Mouse (Mus musculus): ENCODE measurements at regions not wholly inside any gene's neighbourhood (a gene's known extent, or its start where the extent isn't known, plus 50 kb on each side); places are given as distances from the start of the nearest gene placed in this dataset.
A peak's percentile ranks its signal among the peaks of the same experiment; 100 is the strongest.

DNA sequence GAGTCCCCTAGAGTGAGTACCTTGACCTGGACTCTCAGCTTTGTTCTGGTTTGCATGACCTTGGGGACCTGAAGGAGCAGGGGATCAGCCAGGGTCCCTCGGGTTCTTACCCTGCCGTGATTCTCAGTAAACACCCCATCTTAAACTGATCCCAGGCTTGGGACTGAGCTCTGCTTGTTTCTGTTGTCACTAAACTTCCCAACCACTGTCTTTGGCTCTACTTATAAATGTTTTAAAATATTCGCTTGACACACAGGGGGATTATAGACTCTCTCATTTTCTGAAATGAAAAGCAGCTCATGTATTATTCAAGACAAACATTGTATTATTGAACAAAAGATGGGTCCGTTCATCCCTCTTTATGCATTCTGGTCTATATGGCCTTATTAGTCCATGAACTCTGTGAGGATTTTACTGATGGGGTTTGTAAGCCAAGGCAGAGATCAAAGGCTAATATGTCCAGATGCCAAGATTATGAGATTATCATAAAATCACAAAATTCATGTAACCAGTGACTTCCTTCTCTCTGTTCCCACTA lies 248.6 kb downstream of the 1810013L24Rik start:
- H3K36me3 ChIP-seq (replicated peaks; ENCODE audit: control insufficient read depth, insufficient read depth, low read depth, low read length) = no peaks in the 10 kb centered on the region
- ATAC-seq (replicated peaks; ENCODE audit: insufficient number of reproducible peaks, low FRiP score, low TSS enrichment, low read depth) (no peak), DNase-seq (ENCODE audit: low spot score) (no peak)
- no peak overlapping the region for H3K27ac ChIP-seq (replicated peaks; ENCODE audit: low read depth, low read length)
- H3K4me2 ChIP-seq (ENCODE audit: low read depth, low read length) = no peak overlapping the region
- 80% methylated on average over 4 of the region's 4 CpGs for WGBS
- no peaks in the 10 kb centered on the region for H3K27me3 ChIP-seq (ENCODE audit: control insufficient read depth, insufficient read depth, low read length)
- H3K9ac ChIP-seq (replicated peaks; ENCODE audit: low read length) = no peak overlapping the region
- H3K9me3 ChIP-seq (replicated peaks; ENCODE audit: control insufficient read depth, low read length) = no peaks in the 10 kb centered on the region
- no peaks in the 10 kb centered on the region for H3K4me1 ChIP-seq (ENCODE audit: control insufficient read depth, insufficient read depth, low read length)
- H3K4me3 ChIP-seq (ENCODE audit: low read depth, low read length) = no peak overlapping the region

DNA sequence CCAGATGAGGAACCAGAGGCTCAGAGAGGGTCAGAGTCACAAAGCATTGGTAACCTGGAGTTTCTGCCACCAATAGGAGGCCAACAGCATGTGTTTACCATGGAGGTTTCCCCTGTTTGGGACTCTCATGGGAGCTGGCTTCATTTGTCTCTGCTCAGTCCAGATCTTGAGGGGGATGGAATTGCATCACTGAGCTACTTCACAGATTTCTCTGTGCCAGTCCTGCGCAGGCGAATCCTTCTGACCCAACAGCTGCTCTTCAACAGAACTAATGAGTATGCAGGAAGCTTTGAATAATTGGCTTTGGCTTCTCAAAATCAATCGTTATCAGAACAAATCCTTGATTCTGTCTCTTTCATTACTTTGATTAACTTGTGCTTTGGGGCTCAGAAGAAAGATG lies 253.1 kb downstream of the 1810013L24Rik start:
- no peak overlapping the region for H3K4me3 ChIP-seq (ENCODE audit: low read depth, low read length)
- ATAC-seq (replicated peaks; ENCODE audit: insufficient number of reproducible peaks, low FRiP score, low TSS enrichment, low read depth) (no peak), DNase-seq (ENCODE audit: low spot score) (no peak)
- H3K9ac ChIP-seq (replicated peaks; ENCODE audit: low read length) = no peak overlapping the region
- no peaks in the 10 kb centered on the region for H3K36me3 ChIP-seq (replicated peaks; ENCODE audit: control insufficient read depth, insufficient read depth, low read depth, low read length)
- no peaks in the 10 kb centered on the region for H3K27me3 ChIP-seq (ENCODE audit: control insufficient read depth, insufficient read depth, low read length)
- H3K4me2 ChIP-seq (ENCODE audit: low read depth, low read length) = no peak overlapping the region
- H3K4me1 ChIP-seq (ENCODE audit: control insufficient read depth, insufficient read depth, low read length) = no peaks in the 10 kb centered on the region
- H3K9me3 ChIP-seq (replicated peaks; ENCODE audit: control insufficient read depth, low read length) = no peaks in the 10 kb centered on the region
- no peak overlapping the region for H3K27ac ChIP-seq (replicated peaks; ENCODE audit: low read depth, low read length)
- WGBS = 82% methylated on average over 3 of the region's 3 CpGs

DNA sequence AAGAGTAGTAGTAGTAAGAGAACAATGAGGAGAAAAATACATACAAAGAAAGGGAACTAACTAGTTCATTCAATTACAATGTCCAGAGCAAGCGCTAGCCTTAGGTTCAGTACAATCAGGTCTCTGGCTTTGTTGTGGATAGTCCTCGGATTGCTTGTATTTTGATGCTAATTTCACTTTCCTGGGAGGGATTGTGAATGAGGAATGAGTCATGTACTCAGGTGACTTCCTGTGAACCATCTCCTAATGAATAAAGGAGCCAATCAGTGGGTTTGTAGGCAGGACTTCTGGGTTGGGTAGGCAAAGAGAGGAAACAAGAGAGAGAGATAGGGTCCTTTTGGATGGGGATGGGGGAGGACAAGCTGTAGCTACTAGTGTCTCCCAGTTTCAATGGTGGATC lies 253.8 kb downstream of the 1810013L24Rik start:
- WGBS = 84% methylated on average over 2 of the region's 2 CpGs
- Histone ChIP-seq H3K4me3 (ENCODE audit: low read depth, low read length) (no peak overlapping the region), H3K9ac (replicated peaks; ENCODE audit: low read length) (no peak overlapping the region), H3K4me2 (ENCODE audit: low read depth, low read length) (no peak overlapping the region), H3K36me3 (replicated peaks; ENCODE audit: control insufficient read depth, insufficient read depth, low read depth, low read length) (no peaks in the 10 kb centered on the region), H3K27ac (replicated peaks; ENCODE audit: low read depth, low read length) (no peak overlapping the region), H3K4me1 (ENCODE audit: control insufficient read depth, insufficient read depth, low read length) (no peaks in the 10 kb centered on the region), H3K9me3 (replicated peaks; ENCODE audit: control insufficient read depth, low read length) (no peaks in the 10 kb centered on the region), H3K27me3 (ENCODE audit: control insufficient read depth, insufficient read depth, low read length) (no peaks in the 10 kb centered on the region)
- no peak for ATAC-seq (replicated peaks; ENCODE audit: insufficient number of reproducible peaks, low FRiP score, low TSS enrichment, low read depth)
- DNase-seq (ENCODE audit: low spot score) = no peak

DNA sequence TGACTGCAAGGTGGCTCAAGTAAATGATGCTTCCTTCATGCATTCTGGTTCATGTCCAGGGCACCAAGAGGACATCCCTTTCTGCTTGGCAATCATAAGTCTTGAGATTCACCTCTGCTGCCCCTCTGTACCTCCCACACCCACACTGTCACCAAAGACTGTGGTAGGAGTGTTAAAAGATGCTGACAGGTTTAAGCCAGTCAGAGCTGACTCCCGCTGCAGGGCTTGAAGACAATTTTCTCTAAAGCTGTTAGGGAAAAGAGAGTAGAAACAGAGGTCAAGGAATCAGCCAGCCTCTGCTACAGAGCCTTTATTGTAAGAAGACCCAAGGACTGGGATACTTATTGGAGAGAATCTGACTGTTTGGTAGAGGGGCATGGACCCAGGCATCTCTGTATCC lies 254.7 kb downstream of the 1810013L24Rik start:
- H3K36me3 ChIP-seq (replicated peaks; ENCODE audit: control insufficient read depth, insufficient read depth, low read depth, low read length) = no peaks in the 10 kb centered on the region
- DNase-seq (ENCODE audit: low spot score) (no peak), ATAC-seq (replicated peaks; ENCODE audit: insufficient number of reproducible peaks, low FRiP score, low TSS enrichment, low read depth) (no peak)
- no peaks in the 10 kb centered on the region for H3K9me3 ChIP-seq (replicated peaks; ENCODE audit: control insufficient read depth, low read length)
- no peak overlapping the region for H3K9ac ChIP-seq (replicated peaks; ENCODE audit: low read length)
- no peaks in the 10 kb centered on the region for H3K27me3 ChIP-seq (ENCODE audit: control insufficient read depth, insufficient read depth, low read length)
- no peak overlapping the region for H3K4me3 ChIP-seq (ENCODE audit: low read depth, low read length)
- no peak overlapping the region for H3K4me2 ChIP-seq (ENCODE audit: low read depth, low read length)
- H3K27ac ChIP-seq (replicated peaks; ENCODE audit: low read depth, low read length) = no peak overlapping the region
- WGBS = 84% methylated on average over 1 of the region's 1 CpGs
- no peaks in the 10 kb centered on the region for H3K4me1 ChIP-seq (ENCODE audit: control insufficient read depth, insufficient read depth, low read length)

DNA sequence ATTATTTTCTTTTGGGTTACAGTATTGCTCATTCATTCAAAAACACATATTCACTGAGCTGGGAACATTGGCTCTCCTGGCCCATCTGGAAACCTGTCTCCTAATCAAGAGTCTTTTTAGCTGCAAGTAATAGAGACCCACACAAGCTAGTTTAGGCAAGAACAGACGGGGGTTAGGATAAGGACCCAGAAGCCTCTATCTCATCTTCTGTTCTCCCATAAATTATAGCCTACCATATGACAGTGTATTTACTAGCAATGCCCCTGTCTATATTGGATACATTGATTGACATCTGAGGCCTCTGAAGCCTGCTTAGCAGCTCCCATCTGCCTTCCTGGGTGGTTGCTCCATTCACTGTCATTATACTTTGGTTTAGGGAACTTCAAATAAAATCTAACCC lies 255.2 kb downstream of the 1810013L24Rik start:
- DNase-seq (ENCODE audit: low spot score) (no peak), ATAC-seq (replicated peaks; ENCODE audit: insufficient number of reproducible peaks, low FRiP score, low TSS enrichment, low read depth) (no peak)
- Histone ChIP-seq H3K4me2 (ENCODE audit: low read depth, low read length) (no peak overlapping the region), H3K4me1 (ENCODE audit: control insufficient read depth, insufficient read depth, low read length) (no peaks in the 10 kb centered on the region), H3K27ac (replicated peaks; ENCODE audit: low read depth, low read length) (no peak overlapping the region), H3K9ac (replicated peaks; ENCODE audit: low read length) (no peak overlapping the region), H3K27me3 (ENCODE audit: control insufficient read depth, insufficient read depth, low read length) (no peaks in the 10 kb centered on the region), H3K36me3 (replicated peaks; ENCODE audit: control insufficient read depth, insufficient read depth, low read depth, low read length) (no peaks in the 10 kb centered on the region), H3K4me3 (ENCODE audit: low read depth, low read length) (no peak overlapping the region), H3K9me3 (replicated peaks; ENCODE audit: control insufficient read depth, low read length) (no peaks in the 10 kb centered on the region)
- 67% methylated on average over 1 of the region's 1 CpGs for WGBS

DNA sequence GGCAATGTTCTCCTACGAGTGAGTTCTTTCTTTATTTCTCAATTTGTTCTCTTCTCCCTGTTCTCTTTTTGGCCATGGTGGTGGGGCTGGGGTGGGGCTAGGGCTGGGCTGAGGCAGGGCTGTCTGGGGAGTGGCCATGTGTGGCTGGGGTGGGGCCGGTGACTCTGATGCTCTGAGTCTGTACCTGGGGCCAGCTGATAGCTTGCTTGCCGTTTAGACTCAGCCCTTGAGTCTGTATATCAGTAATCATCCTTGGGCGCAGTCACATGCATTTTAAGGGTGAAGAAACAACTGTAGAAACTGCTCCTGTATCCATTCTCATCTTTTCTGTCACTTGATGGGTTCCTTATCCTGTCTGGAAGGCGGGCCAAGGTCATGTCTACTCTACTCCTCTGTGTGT lies 256.1 kb downstream of the 1810013L24Rik start:
- Histone ChIP-seq H3K4me1 (ENCODE audit: control insufficient read depth, insufficient read depth, low read length) (no peaks in the 10 kb centered on the region), H3K9me3 (replicated peaks; ENCODE audit: control insufficient read depth, low read length) (no peaks in the 10 kb centered on the region), H3K4me3 (ENCODE audit: low read depth, low read length) (no peak overlapping the region), H3K4me2 (ENCODE audit: low read depth, low read length) (no peak overlapping the region), H3K27ac (replicated peaks; ENCODE audit: low read depth, low read length) (no peak overlapping the region), H3K27me3 (ENCODE audit: control insufficient read depth, insufficient read depth, low read length) (no peaks in the 10 kb centered on the region), H3K36me3 (replicated peaks; ENCODE audit: control insufficient read depth, insufficient read depth, low read depth, low read length) (no peaks in the 10 kb centered on the region), H3K9ac (replicated peaks; ENCODE audit: low read length) (no peak overlapping the region)
- WGBS = 83% methylated on average over 5 of the region's 5 CpGs
- DNase-seq (ENCODE audit: low spot score) = no peak
- no peak for ATAC-seq (replicated peaks; ENCODE audit: insufficient number of reproducible peaks, low FRiP score, low TSS enrichment, low read depth)

DNA sequence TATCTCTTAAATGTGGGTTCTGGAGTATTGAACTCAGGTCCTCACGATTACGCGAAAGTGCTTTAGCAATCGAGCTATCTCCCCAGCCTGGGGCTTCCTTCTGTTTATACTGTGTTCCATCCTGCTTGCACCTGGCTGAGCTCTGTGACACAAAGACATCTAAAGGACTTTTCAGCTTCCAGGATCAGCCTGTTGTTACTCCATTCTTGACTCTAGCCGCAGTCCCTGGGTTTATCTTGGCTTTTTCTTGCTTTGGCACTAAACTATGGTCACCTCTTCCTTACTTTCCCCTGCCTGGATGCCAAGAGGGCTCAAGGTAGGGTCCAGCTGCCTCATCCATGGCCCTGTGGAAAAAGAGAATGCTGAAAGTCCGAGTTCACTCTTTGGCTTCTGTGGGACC lies 261.9 kb downstream of the 1810013L24Rik start:
- no peak overlapping the region for H3K4me3 ChIP-seq (ENCODE audit: low read depth, low read length)
- ATAC-seq (replicated peaks; ENCODE audit: insufficient number of reproducible peaks, low FRiP score, low TSS enrichment, low read depth) (no peak), DNase-seq (ENCODE audit: low spot score) (no peak)
- H3K9ac ChIP-seq (replicated peaks; ENCODE audit: low read length) = no peak overlapping the region
- H3K27me3 ChIP-seq (ENCODE audit: control insufficient read depth, insufficient read depth, low read length) = no peaks in the 10 kb centered on the region
- 0 out of 2 replicates have a peak overlapping the region, but pooled peaks have one; percentile 61 for H3K27ac ChIP-seq (replicated peaks; ENCODE audit: low read depth, low read length)
- 62% methylated on average over 6 of the region's 6 CpGs for WGBS
- H3K4me2 ChIP-seq (ENCODE audit: low read depth, low read length) = no peak overlapping the region
- no peaks in the 10 kb centered on the region for H3K9me3 ChIP-seq (replicated peaks; ENCODE audit: control insufficient read depth, low read length)
- 0 out of 2 replicates have a peak, but pooled peaks cover 2% of the 10 kb centered on the region for H3K4me1 ChIP-seq (ENCODE audit: control insufficient read depth, insufficient read depth, low read length)
- H3K36me3 ChIP-seq (replicated peaks; ENCODE audit: control insufficient read depth, insufficient read depth, low read depth, low read length) = no peaks in the 10 kb centered on the region

DNA sequence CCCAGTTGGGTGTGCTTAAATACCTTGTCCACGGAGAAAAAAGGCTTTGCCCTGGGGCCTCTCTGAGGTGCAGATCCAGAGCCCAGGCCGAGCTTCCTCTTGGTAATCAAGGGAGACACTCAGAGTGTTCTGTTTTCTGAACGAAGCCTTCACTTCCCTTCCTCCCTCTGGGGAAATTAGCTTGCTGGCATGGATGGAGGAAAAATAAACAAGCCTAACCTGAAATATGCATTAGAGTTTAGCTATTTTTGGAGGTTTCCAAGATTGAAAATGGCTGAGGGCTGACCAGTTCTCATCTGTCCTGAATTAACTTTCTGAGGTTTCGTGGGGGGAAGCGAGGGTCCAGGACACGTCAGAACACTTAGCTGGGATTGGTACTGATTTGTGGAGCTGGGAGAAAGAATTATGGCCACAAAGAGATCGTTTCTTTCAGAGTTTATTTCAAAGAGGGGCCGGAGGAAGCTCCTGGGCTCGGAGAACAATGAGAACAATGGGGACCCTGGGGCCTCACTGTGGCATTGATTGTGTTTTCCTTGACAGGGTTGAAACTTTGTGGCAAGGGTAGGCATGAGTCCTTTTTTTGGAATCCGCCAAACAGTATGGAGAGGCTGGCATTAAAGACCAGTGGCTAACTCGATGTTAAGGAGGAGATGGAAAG lies 262.4 kb downstream of the 1810013L24Rik start:
- peak overlapping the region; percentile 61 for H3K27ac ChIP-seq (replicated peaks; ENCODE audit: low read depth, low read length)
- H3K4me3 ChIP-seq (ENCODE audit: low read depth, low read length) = no peak overlapping the region
- no peaks in the 10 kb centered on the region for H3K27me3 ChIP-seq (ENCODE audit: control insufficient read depth, insufficient read depth, low read length)
- H3K9ac ChIP-seq (replicated peaks; ENCODE audit: low read length) = no peak overlapping the region
- no peak overlapping the region for H3K4me2 ChIP-seq (ENCODE audit: low read depth, low read length)
- no peaks in the 10 kb centered on the region for H3K36me3 ChIP-seq (replicated peaks; ENCODE audit: control insufficient read depth, insufficient read depth, low read depth, low read length)
- ATAC-seq (replicated peaks; ENCODE audit: insufficient number of reproducible peaks, low FRiP score, low TSS enrichment, low read depth) (0 out of 2 replicates have a peak, but pooled peaks have one; percentile 44), DNase-seq (ENCODE audit: low spot score) (peak; percentile 67)
- 0 out of 2 replicates have a peak, but pooled peaks cover 2% of the 10 kb centered on the region for H3K4me1 ChIP-seq (ENCODE audit: control insufficient read depth, insufficient read depth, low read length)
- H3K9me3 ChIP-seq (replicated peaks; ENCODE audit: control insufficient read depth, low read length) = no peaks in the 10 kb centered on the region
- 13% methylated on average over 11 of the region's 11 CpGs for WGBS
